Mouse (Mus musculus) T-helper 17 cell (primary cell): Measurements from ENCODE around the gene Endou.

Experiments
- in situ Hi-C, 2 experiments: fragments of 300-600 bp; cut with MboI, MseI; formaldehyde crosslinking; loops; 1 replicate in 1 of 2; 2 replicates in 1 of 2; pipeline ENCODE4 v1.15.1; 2025; ENCODE audit warnings: high pct_unique_total_duplicates in 2 of 2

The Endou gene

DNA sequence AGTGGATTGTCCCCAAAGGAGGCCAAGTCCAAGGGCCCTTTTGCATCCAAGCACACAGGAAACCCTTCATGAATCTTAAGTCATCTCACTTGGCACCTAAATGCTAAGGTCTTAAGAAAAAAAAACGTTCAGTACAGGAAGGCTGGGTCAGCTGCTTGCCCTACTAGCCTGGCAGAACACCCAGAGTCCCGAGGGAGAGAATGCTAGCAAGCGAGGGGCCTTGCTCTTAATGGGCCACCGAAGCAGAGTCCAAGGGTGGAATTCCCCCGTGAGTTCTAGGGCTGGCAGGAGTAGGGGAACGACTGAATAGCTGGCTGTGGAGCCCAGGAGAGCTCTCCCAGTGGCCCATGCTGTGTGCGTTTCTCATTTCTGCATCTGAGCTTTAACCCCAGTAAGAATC lies 2.3 kb downstream of the Endou start:
- in situ Hi-C loops: no loop called here

DNA sequence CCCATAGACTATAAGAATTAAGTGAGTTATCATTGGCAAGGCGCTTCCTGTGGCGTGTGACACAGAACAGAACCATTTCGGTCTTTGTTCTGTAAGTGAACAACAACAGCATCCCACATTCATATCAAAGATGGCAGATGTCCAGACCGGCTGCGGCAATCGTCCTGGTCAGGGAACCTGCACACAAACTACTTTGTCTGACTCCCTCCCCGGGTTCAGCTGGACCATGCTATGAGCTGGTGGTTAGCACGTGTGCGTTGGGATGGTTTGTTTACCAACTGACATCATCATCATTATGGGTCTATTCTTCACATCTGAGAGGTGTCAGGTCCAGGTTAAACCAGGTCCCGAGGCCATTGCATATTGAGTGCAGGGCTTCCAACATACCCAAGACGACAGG lies 2.7 kb downstream of the Endou start:
- in situ Hi-C loops: no loop called here

DNA sequence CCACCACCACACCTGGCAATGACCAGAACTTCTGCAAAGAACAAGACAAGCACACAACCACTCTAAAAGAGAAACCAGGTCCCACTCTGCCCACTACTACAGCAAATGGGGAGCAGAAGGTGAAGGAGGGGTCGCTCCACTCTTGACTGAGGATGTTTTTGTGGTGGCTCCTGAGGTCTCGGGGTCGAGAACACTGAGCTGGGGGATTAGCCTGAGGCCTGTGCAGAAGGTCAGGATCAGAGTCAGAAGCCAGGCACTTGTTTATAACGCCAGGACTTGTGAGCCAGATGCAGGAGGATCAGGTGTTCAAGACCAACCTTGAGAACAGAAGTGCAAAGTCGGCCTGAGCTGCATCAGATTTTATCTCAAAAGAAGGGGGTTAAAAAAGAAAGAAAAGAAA lies 3.6 kb downstream of the Endou start:
- in situ Hi-C loops: no loop called here

DNA sequence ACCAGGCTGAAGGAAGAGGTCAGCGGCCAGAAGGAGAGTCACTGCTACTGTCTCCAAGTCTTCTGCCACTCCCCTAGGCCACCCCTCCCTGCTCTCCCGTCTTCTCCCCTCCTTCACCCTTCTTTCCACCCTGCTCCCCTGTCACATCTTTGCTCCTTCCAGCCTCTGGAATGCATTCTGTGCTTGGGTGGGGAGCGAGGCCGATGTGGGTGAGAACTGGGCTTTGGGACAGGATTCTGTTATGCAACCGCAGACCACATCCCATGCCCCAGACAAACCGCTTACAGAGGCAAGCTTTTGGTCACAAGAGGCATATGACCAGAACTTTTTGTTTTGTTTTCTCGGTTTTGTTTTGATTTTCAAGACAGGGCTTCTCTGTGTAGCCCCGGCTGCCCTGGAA lies 4.1 kb downstream of the Endou start:
- in situ Hi-C loops: no loop called here

DNA sequence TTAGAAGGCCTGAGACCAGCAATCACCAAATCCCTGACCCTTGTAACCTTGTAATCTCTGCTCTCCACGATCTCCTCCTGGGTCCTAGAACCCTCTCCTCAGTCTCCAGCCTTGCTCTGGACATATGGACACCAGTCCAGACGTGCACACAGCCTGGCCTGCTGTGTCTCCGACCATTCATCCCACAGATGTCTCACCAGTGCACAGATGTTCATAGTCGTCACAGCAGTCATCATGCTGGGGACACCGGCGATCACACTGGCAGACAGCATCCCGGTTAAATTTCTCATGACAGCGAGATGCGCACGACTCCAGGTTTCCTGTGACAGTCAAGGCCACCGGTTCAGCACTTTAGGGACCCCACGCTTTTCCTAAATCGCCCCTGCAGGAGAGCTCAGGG lies 4.8 kb downstream of the Endou start:
- in situ Hi-C loops: no loop called here

DNA sequence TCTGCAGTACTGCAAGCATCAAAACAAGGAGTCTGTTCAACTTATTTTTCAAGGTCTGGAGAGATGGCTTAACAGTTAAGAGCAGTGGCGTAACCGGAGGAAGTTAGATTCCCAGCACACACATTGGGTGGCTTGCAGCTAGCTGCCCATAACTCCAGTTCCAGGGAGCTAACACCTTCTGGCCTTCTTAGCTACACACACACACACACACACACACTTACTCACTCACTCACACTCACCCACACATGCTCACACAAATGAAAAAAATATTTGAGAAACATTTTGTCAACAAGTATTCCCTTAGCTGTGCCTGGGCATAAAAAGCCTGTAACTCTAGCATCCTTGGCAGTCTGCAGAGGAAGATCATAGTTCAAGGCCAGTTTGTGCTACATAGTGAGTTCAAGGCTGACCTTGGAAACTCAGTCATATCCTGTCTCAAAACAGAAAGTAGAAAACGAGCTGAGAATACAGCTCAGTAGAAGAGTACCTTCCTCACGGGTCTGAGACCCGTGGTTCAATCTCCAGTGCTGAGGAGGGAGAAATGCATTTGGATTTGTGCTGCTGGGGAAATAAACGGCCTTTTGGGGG lies 5.8 kb downstream of the Endou start:
- in situ Hi-C loops: no loop called here

DNA sequence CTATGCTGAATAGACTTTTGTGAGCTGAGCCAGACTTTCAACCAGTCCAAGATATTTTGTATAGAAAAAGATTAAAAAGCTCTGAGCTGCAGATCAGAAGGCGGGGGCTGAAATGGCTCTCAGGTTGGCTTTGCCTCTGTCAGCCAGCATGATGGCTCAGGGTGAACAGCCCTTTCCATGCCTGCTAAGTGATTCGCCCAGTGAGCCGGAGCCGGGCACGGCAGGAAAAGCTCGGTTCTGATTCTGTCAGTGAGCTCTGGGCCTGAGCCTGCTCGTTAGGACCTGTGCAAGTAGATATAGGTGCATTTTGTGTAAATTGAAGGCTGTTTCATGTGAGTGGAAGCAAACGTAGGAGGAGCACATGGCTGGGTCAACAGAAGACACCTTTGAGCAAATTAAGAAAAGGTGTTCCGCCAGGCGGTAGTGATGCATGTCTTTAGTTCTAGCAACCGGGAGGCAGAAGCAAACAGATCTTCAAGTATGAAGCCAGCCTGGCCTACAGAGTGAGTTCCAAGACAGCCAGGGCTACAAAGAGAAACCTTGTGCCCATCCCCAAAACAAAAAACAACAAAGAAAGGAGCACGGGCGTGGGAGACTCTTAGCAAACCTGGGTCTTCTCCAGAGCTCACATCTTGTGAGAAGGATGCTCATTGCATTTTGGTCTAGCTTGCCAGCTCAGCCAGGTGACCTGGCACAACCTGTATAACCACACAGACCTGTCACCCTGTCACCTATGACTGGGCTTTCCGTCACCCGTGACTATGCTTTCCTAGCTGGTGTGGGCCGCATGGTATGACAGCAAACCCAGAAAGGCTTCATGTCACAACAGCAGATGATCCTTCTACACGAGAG lies 6.6 kb downstream of the Endou start:
- in situ Hi-C loops: no loop called here

DNA sequence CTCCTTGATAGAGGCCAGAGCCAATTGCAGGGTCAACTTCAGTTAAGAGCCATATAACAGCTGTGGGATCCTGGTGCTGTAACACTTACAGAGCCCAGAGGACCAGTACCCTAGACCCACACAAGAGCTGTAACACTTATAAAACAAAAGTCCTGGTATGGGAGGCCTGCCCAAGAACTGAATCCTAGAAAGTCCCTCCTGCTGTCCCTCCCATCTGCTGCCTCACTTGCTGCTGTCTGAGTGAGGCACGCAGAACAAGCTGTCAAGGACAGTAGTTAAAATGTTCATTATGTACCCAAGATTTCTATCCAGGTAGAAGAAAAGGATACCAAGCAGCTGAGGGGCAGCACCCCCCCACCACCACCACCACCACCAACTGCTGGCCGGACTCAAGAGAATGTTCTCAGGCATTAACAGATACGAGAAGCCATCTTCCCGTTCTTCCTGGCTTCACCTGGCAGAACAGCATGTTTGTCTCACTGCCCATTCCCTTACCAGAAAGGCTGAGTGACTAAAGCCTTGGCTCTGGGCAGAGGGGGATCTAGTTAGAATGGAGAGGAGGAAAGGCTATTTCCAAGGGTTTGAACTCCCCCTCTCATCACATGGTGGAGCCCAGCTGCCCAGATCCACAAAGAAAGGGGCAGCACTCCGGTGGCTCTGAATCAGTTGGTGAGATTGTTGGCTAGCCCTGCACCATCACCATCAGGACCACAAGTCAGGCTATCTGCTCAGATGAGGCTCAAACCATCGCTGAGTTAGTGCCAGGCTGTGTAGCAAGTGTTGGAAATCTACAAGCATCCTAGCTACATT lies 7.4 kb downstream of the Endou start:
- in situ Hi-C loops: no loop called here

DNA sequence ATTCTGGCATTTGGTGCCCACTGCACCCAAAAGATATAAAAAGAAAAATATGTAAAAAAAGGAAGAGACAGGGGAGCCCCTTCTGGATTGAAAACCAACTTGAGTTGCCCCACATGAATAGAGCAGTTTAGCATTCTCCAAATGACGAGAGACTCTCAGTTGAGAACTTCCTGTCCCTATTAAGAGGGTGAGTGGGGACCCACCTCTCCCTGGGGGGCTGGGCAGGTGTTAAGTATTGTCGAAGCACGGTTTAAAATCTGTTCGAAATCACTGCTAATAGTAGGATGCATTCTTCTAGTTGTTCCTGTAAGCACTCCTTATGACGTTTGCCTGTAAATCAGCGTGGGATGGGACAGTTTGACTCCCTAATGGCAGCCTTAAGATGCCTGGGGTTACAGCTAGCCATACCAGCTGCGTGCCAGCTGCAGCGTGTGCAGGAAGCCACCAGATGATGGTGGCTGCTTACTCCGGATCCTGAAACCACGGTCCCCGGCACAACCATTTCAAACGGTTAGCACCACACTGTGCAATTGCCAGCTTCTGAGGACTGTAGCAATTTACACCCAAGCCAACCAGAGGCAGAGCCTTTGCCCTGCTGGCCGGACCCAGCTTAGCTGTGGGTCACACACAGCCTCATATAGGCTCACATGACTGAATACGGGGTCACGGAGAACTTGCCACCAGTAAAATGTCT lies 10.0 kb downstream of the Endou start:
- in situ Hi-C loops: no loop called here

DNA sequence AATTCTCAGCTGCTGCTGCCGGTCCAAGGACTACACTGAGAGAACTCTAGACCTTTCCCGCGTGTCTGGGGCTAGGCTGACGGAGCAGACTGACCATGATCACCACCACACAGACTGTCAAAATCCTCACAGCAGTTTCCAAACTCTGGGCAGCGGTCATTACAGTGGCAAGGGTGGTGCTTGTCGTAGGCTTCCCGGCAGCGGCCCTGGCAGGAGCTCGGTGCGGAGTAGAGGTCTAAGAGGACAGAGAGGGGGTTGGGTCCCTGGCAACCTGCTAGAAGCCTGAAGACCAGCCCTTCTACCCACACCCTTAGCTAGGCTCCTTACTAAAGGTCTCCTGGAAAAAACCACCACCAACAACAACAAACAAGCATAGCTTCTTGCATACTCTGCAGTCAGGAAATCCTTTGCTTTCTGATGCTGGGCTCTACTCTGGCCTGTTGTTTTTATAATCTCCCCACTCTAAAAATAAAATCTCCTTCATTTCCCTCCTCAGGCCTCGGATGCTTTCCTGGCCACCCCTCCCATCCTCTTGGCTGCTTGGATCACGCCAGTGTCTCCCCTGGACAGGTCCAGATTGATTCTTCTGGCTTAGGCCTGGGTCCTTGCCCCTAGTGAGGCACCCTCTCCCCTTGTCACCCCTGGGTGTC lies 11.0 kb downstream of the Endou start:
- in situ Hi-C loops: no loop called here

DNA sequence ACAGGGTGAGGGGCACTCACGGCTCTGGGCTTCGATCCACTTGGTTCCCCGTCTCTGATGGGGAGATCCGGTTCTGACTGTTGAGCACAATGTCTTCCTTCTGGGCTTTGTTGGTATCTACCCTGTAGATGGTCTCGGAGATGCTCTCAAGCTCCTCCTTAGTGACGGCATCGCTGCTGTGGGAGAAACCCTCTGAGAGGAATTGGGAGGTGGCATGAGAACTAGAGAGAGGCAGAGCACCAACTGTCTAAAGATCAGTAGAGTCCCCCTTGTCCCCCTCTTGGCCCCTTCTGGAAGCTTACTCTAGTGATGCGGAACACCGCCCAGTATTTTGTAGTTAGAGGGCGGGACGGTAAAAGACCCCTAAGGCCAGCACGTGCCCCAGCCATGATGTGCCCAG lies 11.6 kb downstream of the Endou start:
- in situ Hi-C loops: loop anchor here (5.0 to 10.0 kb wide), 3 partner anchors 45 to 133 kb away; partner anchors contain the start of gene Rapgef3 (in 1 of the 2)

DNA sequence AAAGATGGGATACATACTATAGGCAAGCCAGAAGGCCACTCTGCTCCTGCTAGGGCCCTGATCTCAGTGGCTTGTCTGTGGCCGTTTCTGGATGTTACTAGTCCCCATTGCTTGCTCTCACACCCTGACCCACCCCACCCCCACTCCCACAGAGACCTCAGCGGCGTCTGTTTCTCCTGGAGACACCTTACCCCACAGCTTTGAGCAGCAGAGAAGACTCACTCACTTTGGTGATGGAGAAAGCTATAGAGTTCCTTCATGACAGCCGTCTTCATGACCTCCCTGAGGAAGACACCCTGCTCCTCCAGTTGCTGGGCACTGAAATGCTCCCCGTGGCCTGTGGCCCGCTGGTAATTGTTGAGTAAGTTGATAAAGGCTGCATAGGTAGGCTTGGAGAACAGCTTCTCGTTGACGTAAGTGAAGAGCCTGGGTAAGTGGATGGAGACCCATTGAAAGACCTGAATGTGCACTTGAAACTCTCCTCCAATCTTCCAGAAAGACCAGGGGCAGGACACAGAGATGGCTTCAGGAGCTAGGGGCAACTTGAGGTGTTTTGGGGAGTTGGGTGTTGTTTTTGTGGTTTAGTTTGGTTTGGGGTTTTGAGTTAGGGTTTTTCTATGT lies 12.5 kb downstream of the Endou start:
- in situ Hi-C loops: loop anchor here (5.0 to 10.0 kb wide), 3 partner anchors 46 to 134 kb away; partner anchors contain the start of gene Rapgef3 (in 1 of the 2)

DNA sequence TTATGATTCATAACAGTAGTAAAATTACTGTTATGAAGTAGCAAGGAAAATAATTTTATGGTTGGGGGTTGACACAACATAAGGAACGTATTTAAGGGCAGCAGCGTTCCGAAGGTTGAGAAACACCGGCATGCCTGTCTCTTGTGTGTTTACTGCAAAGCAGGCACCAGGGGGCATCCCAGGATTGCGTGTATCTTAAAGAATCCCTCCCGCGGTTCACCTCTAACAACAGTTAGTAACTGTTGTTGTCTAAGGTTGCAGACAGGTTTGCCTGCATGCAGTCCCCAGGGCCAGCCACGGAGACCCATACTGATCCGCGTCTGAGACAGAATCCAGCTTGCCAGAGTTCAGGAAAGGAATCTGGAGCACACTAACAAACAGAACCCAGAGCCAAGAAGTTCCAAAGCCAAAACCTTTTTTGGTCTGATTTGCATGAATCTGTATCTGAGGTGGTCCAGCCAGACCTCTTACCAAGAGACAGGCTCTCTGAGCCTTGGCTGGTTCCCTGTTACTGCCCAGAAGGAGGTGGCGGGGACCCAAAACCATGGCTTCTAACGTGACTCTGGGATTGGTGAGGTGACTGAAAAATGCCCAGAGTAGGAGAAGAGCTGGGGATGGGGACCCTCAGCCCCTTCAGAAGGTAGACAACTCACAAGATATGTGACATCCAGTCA lies 13.1 kb downstream of the Endou start:
- in situ Hi-C loops: loop anchor here (5.0 to 10.0 kb wide), 3 partner anchors 47 to 134 kb away; partner anchors contain the start of gene Rapgef3 (in 1 of the 2)

DNA sequence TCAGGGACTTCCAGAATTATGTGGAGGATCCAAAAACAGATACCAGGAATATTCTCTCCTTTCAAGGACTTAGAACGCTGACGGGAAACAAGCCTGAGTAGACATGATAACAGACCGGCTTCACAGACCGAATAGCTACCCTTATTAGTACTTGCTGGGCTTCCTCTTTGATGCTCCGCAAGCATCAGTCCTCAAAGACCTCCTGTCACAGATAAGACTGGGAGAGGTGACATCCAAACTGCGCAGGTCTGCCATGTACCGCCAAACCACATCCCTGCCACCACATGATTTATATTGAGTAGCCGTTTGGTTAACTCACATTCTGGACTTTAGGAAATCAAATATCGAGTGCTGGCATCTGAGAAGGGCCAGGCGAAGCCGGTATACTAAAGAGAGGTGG lies 14.4 kb downstream of the Endou start:
- in situ Hi-C loops: loop anchor here (5.0 to 10.0 kb wide), 3 partner anchors 48 to 136 kb away; partner anchors contain the start of gene Rapgef3 (in 1 of the 2)

DNA sequence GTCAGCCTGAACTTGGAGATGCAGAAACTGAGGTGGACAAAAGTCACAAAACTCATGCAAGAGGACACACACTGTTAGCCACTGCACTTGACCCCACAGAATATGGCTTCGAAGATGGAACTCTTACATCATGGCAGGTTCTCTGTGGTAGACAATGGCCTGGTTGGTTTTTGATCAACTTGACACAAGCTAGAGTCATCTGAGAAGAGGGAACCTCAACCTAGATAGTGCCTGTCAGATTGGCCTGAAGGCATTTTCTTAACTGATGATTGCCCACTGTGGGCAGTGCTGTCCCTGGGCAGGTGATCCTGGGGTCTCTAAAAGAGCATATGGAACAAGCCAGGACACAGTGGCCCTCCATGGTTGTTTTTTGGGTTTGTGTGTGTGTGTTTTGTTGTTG lies 15.4 kb downstream of the Endou start:
- in situ Hi-C loops: loop anchor here (5.0 to 10.0 kb wide), 3 partner anchors 49 to 137 kb away; partner anchors contain the start of gene Rapgef3 (in 1 of the 2)

DNA sequence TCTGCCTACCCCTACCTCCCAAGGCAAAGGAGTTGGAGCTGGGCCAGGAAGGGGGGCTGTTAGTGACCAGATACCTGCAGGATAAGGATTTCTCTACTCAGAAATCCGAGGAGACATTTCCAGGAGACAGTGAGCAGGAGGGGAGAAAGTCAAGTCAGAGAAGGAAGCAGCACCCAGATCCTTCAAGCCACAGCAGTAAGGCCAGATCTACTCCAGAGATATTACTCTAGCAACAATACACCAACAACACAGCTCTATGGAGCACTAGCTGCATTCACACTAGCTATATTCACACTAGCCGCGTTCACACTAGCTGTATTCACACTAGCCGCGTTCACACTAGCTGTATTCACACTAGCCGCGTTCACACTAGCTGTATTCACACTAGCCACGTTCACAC lies 16.1 kb downstream of the Endou start:
- in situ Hi-C loops: loop anchor here (5.0 to 10.0 kb wide), 3 partner anchors 50 to 137 kb away; partner anchors contain the start of gene Rapgef3 (in 1 of the 2)

DNA sequence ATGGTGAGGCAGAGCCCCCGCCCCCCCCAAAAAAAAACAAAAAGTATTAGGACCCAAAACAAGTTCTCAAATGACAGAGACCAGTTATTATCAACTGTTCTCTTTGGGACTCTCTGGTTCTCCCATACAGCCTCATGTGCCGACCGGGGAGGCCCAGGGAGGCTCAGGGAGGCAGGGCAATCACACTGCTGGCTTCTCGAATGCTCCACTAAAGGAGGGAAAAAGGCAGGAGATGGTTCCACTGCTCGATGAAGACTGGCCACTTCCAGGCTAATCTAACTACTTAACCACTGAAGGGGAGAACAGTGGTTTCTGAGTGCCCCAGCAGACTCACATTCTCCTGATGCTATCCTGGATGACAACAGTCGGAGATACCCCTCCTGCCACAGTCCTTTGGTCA lies 18.6 kb downstream of the Endou start:
- in situ Hi-C loops: loop anchor here in 1 of 2 experiments (10.0 kb wide), 1 partner anchor 52 kb away; the partner anchor contains the start of gene Rapgef3

DNA sequence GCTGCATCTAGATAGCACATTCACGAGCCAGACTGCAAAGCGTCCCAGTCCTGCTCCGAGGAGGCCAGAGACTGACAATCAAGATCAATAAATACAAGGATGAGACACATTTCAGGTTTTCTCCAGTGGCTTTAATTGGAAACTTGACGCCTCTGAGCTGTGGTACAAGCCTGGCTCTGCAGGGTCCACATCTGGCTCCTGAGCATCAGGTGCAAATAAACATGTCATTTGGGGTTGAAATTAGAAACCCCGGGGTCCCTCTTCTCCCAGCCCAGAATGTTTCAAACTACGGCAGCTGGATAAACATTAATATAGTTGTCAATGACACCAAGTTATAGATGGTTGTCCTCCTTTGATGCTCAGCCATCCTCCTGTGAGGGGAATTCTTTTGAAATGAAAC lies 20.2 kb downstream of the Endou start:
- in situ Hi-C loops: loop anchor here in 1 of 2 experiments (10.0 kb wide), 1 partner anchor 54 kb away; the partner anchor contains the start of gene Rapgef3
